Mouse (Mus musculus) brain, embryonic 18.5 days (tissue): ENCODE results near the gene Acvrl1.

Source experiments
- DNase-seq: peaks from one replicate; pipeline ENCODE4 v3.0.0-alpha.2; 2012; ENCODE audit warnings: low read depth, low spot score

Gene Acvrl1

DNA sequence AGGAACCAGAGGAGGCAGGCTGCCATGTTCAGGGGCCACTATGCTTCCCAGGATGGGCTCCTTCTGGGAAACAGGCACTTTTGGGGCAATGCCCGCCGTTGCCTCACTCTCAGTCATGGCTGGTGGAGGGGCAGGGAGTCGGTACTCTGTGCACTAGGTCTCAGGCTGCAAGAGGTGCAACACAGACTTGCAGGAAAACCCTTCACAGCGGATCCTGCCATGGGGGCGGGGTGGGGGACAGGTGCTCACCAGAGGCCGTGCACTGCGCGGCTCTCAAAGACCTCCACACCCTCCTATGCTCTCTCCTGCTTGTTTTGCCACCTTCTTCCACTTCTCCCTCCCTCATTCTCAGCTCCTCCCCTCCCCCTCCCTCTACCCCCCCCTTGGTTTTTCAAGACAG, 14.3 kb downstream of the Acvrl1 start:
- DNase-seq = no peak

DNA sequence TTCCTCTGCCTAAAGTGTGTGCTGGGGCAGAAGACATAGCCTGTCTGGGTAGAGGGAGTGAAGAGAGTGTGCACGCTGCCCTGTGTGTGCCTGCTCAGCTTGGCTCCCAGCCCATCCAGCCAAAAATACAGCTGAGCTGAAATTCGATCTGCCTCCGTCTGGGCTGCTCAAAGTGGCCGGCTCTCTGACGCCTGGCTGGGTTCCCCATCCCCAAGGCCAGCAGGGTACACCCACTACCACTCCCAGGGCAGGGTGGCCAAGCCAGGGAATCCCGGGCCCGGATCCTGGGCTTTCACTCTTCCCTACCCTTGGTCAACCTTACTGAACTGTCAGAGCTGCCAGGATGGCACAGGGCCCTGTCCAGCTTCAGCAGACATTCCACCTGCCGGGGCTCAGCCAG, 15.2 kb downstream of the Acvrl1 start:
- DNase-seq = no peak

DNA sequence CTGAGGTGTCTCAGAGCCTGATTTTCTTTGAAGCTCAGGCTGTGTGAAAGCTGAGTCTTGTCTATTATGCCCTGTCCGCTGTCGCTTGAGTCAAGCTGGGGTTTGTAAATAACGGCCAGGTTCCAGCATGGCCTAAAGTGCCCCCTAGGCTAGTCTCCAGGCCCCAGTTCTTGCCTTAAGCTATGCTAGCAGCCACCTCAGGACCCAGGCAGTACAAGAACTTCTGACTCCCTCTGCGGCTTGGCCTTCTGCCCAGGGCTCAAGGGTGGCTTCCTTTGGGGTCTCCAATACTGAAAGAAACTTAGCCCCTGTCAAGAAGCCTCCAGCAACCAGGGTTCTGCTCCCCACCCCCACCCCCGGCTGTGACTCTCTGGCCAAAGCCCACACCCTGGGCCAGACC, 15.9 kb downstream of the Acvrl1 start:
- DNase-seq = no peak

DNA sequence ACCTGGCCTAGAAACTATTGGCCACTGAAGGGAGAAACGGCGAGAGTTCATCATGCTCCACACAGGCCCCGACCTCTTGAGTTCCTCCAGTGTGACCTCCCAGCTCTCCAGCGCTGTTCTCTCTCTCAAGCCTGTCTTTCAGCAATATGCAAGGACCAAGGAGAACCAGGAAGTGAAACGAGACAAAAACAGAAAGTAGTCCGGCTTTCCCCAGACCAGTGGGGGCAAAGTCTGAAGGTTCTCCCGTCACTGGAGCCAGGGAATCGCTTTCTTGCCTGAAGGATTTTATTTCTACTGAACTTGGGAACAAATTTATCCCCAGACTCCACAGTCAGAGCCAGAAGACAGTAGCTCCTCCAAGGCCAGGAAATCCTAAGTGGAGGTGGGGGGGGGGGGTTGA, 16.5 kb downstream of the Acvrl1 start:
- DNase-seq = no peak

DNA sequence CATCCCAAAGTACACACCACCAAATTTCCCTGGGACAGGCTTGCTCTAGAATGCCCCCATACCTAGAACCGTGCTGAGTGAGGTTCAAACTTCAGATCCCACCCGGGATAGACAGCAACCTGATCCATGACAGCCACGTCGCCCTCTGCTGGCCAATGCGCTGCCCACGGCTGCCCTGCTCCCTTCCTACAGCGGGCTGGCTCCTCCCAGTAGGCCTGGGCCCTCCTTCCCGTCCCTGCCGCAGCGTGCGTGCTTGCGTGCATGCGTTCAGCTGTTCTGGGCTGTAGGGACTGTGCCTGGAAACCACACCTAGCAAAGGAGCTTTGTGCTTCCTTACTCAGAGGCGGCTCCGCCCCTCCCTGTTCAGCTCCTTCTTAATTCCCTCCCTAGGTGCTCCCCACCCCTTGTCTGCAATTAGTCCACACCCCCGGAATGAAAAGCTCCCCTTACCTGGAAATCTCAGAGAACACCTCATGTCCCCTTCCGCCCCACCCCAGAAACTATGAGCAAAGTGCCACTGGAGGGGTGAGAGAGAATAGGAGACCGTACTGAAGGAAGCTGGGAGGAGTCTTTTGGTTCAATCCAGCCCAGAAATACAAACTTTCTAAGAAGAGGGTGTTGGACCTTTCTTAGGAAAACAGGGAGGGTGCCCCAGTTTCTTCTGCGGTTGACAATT, 17.2 kb downstream of the Acvrl1 start:
- DNase-seq = peak; percentile 63

DNA sequence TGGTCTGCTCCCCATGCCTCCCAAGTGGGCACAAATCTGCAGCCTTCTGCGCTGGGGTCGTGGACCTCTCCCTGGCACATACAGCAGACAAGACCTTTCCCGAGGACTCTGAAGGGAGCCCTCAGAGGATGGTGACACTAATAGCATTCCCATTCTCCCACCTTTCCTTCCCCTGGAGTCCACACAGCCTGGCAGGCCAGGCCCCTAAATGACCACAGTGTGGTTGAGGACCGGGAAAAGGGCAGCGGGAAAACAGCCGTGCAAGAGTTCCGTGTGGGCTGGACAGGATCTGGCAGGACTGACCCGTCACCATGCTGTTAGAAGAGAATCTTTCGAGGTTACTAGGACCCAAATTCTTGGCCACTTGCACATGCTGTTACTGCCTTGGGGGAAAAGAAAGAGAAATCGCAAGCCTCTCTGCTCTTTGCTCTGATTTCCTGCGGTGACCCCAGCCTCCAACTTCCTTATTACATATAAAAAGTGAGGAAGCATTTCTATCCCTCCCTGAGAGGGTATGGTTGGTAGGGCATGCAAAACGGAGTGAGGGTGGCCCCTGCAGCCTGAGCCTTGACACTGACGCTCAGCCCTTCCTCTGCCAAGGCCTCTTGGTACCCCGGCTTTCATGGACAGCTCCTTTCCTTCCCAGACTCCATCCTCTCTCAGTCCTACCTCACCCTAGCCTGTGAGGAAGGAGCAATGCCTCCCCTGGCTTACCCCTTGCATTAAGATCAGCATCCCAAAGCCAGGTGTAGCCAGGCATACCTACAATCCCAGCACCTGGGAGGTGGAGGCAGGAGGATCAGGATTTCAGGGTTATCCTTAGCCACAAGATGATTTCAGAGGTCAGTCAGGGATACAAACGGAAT, 18.0 kb downstream of the Acvrl1 start:
- DNase-seq = no peak

DNA sequence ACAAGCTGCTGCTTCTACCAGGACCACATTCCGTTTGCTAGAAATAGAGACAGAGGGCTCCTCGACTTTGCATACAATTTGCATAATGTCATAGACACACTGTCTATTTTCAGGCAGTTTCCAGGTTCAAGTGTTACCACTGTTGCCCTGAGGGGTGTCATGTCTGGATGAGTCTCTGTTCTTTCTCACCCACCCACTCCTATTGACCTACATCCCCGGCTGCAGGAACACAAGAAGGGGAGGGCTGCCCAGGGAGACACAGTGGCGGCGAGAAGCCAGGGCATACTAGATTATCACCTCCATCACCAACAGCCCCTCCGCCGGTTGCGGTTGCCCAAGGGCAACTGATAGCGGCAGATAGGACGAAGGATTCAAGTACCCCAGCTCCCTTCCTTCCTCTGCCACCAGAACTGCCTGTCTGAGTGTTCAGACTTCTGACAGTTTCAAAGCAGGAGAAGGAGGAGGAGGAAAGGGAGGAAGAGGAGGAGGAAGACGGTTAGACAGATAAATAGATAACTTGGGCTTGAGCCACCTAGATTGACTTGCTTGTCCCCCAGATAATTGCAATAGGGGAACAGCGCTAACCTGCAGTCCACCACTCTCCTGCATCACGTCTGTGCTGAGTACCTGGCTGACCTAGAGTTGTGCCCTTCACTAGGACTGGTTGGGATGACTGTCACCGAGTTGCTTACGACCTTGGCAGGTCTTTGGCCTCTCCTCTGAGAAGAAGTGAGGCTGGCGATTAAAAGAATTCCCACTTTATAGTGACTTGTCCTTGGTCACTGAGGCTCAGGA, 19.0 kb downstream of the Acvrl1 start:
- DNase-seq = no peak

DNA sequence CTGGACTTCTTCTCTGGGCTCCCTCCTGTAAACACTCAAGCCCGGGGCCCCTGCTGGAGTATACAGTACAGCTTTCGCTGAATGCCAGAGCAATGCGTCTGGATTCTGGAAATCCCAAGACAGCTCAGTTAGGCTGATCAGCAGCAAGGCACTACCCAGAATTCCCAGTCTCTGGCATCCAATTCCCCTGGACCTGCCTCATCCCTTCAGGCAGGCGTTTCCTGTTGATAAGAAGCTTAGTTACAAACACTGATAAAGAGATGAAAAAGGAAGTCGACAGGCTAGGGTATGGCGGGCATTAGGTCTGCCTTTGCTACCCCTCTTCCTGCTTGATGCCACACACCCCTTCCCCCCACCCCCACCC, 19.6 kb downstream of the Acvrl1 start:
- no peak for DNase-seq

DNA sequence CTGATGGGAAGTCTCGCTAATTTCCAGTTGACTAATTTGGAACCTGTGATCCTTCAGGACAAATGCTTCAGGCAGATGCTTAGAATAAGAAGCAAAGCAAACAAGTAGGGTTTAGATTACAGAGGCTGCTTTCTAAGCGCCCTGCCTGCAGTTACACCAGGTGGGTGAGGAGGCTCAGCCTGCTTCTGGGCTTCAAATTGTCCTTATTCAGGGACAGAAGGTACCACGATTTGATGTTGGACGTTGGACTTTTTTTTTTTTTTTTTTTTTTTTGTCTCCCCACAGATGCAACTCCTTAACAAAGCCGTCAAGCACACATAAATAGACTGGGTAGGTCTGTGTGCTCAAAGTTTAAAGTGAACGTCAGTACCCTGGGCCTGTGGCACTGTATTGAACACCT, 20.3 kb downstream of the Acvrl1 start:
- no peak for DNase-seq

DNA sequence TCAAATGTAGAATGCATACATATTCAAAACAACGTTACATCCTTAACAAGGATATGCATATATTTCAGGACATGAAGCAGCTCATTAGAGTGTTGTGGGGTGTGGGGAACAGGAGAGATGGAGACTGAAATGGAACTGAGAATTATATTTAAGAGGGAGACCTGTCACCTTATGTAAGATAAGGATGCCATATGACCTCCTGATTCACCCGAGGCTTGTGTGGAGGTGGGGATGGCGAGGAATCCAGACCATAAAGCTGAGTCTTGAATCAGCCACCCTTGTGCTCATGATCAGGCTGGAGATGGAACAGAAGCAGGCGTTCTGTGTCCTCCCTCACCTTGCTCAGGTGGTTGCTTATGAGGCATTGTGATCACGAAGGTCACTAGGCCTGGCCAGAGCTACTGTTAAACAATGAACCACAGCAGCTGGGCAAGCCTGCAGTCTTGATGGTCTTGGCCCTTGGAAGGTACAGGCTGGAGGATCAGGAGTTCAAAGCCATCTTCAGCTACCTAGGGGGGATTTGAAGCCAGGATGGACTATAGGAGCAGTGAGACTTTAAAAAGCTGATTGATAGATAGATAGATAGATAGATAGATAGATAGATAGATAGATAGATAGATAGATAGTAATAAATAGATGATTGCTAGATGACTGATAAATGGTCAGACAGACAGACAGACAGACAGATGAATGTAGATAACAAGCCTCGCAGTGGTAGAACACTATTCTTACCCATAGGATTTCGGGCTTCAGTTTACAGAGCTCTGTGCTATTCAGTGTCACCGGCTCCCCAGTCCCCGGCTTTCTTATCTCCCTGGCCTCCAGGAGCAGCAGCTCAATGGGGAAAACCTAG, 23.3 kb downstream of the Acvrl1 start:
- no peak for DNase-seq

DNA sequence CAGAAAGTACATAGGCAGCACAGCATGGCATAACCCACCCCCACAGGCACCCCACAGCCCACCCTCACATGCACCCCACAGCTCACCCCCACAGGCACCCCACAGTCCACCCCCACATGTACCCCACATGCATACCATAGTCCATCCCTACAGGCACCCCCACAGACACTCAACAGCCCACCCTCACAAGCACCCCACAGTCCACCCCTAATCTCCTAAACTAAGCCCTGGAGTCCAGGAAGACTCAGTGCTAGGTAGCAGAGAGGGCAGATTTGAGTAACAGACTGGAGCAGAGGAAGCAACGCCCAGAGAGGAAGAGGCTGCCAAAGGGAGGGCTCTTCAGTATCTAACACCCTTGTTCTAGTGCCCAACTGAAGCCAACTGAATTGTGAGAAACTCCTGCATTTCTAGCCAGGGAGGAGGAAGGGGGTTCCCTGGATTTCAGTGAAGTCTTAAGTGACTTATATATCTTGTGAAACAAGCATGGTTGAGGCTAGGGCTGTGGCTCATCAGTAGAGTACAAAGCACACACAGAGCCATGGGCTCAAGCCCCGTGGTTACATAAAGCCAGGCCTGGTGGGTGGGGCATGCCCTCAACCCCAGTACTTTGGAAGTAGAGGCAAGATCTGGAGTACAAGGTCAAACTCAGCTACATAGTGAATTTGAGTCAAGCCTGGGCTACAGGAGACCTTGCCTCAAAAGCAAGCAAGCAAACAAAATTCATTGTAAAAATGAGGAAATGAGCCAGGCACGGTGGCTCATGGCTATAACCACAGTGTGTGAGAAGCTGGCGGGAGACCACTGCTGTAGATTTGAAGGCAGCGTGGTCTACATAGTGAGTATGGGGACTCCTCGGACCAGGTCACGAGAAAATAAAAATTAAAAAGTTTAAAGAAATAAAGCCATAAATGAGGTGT, 26.6 kb downstream of the Acvrl1 start:
- DNase-seq = no peak

DNA sequence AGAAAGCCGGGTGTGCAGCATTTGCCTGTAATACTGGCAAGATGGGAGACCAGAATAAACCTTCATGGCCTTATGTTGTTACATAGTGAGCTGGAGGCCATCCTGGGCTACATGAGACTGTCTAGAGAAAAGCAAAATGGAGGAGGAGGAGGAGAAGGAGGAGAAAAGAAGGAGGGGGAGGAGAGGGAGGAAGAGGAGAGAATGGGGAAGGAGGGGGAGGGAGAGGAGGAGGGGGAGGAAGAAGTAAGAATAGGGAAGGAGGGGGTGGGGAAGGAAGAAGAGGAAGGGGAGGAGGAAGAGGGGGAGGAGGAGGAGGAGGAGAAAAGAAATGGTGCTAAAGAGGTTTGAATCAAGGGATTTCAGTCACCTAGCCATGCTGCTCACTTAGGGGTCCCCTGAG, 31.8 kb downstream of the Acvrl1 start:
- DNase-seq = no peak

DNA sequence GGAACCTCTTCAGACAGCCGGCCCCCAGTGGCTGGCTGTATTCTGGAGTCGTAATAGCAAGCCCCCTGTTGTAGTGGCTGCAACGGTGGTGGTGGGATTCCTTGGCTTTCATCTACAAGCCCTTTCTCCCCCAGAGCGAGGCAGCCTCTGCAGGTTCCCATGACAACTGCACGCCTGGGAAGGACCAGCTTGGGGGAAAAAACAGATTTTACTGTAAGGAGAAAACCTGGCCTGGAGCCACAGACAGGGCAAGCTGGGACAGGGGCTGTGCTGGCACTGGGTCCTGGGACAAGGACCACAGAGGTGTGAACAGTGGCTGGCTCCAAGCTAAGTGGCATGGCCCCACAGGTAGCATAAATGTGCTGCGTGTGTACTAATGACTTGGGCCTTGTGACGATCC, 32.3 kb downstream of the Acvrl1 start:
- DNase-seq = peak; percentile 68

DNA sequence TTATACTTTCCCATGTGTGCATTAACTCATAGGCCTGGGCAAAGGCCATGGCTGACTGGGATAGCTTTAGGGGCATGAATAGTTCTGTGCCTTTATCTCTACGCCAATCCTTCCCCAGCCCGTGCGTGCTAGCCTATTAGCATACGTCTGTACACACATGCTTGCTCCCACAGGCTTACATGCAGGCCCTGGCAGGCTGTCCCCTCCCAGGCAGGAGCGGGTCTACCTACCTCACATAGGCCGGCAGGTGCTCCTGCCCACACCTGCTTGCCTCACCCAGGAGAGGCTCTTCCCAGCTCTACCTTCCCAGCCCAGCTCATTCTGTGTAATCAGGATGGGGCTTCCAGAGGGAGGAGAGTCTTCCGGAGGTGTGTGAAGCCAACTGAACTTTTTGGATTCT, 33.2 kb downstream of the Acvrl1 start:
- DNase-seq = no peak

DNA sequence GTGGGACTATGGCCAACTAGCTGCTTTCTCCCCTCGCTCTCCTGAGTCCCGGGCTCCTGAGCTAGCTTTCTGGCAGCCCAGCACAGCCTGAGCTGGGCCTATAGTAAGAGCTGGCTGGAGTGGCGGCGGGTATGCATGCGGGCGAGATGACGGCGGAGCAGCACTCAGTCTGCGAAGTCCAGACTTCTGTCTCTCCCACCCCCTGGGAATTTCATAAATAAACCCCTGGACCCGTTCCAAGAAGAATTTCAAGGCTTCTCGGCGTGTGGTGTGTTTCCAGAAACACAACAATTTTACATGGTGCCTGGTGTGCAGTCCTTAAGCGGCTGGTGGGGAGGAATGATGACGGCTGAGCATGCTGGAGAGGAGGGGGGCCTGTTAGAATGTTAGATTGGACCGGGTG, 34.7 kb downstream of the Acvrl1 start:
- peak; percentile 56 for DNase-seq

DNA sequence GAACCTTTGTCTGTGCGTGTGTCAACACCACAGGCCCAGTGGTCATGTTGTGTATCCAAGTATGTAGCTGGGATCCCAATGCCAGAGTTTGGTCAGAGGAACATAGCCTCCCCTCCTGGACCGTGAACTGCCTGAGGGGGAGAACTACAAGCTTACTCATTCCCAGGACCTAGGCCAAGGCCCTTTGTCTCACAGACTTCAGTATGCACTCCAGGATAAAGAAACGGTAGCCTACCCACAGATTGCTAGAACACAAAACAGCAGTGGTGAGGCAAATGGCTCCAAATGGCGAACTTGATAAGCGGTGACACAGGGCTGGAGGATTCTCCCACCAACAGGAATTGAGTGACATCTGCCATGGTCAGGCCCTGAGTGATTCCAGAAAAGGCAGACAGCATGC, 35.5 kb downstream of the Acvrl1 start:
- no peak for DNase-seq

DNA sequence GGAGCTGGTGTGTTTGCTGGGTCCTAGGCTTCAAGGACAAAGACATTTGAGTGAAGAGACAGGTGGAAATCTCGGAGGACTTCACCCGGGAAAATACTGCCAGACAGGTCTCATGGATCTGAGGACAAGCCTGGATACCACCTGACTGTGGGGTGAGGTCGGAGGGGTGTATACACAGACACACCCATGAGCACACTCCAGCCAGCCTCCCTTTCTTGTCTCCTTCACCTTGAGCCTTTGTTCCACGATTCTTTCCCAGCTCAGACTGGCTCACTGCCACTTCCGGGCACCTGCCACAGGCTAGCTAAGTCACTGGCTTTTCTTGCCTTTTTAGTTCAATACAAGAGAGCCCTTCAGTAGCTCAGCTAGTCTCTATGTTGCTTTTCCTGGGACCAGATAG, 36.0 kb downstream of the Acvrl1 start:
- DNase-seq = no peak

DNA sequence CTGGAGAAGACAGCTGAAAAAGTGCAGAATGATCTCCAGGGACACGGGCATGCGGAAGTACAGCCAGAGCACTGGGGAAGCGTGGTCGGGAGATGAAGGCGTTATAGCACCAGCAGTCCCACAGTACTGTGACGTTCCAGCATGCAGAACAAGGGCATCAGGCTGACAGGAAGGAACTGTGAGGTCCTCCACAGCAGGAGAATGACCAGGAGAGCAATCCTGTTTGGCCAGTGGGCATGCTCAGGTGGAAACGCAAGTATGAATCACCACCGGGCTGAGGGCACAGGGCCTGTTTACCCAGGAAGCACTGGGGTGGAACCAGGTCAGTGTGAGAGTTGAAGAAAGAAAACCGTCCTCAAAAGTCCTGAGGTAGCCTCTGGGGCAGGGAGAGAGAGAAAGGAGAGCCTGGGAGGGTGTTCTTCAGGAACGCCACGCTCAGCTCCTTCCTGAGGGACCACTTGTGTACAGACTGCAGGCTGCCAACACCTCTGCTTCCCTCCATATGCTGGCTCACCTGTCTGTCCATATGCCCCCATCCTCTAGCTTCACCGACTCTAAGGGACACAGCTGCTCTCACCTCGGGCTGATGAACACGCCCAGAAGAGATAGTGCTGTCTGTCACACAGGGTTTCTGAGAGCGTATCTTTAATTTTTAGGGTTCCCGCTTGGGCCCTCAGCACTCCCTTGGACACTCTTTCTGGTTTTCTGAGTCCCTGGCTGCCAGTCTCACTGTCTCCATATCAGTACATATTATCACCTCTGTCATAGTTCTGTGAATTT, 37.5 kb downstream of the Acvrl1 start:
- DNase-seq = no peak

DNA sequence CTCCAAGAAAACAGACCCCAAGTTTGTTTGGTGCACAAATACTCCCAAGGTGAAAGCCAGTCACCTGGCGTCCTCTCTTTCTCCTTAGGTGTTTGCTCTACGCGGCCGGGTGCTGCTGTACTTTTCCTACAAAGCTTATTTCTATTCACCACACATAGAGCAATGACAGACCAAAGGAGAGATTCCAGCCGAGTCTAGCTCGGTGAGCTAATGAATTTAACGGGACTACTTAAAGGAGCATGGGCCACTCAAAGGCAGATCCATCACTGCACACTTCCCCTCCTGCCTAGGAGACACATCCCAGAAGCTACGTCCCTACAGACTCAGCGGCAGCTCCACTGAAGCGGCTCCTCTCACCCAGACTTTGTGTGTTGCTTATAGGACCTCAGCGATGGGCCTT, 39.2 kb downstream of the Acvrl1 start:
- DNase-seq = no peak

DNA sequence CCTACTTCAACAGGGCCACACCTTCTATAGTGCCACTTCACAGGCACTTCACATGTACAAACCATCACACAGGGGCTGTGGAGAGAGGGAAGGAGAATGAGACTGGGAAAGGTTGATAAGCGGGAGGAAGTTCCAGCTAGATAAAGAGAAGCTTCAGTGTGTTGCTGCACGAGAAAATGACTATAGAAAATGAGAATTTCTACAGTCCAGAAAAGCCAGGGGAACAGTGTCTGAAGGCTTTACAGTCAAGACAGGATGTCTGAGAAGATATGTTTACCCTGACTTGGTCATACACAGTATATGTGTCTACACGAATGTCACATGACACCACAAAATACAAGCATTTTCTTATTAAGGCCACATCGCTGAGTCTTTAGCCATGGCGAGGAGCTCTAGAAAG, 41.6 kb downstream of the Acvrl1 start:
- DNase-seq = no peak
